Mouse (Mus musculus): Measurements from ENCODE around the gene Slc30a2.

The Slc30a2 gene

DNA sequence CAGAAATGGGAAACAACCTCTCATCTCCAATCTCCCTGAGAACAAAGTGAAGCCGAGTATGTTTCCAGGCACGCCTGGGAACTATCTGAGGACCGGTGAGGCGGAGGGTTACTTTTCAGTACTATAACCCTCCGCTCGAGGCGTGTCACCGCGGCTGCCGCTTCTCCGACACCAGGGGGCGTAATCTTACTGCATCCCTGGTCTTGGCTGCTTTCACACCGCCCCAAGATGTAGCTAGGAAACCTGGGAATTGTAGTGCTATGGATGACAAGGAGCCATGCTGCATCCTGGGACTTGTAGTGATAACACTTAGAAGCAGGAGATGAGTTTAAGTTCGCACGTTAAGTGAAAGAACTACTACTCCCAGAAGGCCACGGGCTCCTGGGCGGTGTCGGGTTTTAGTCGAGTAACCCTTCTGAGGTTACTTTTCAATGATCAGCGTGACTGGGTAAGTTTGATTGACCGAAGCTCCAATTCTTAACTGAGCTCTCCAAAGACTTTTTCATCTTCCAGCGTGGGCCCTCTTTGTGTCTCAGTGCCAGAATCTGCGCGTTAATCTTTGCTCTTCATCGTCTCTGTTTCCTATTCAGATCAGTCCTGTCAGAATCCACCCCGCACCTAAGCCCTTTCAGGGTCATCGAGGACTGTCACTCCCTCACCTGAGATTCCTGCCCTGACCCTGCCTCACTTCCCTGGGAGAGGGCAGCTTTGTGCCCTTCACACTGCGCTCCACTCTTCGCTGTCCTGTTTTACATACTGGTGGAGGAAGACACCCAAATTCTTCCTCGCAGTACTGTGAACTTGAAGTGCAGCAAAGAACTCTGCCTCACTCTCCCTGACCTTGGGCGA lies 53.2 kb downstream of the Slc30a2 start, which contains the start of gene Pafah2:
TSS of gene Pafah2 (plus strand) at position 344 of the 849 bp plus-strand sequence.
- peak; percentile 88 for DNase-seq (ENCODE audit: low read depth in 1 of 2, low spot score in 2 of 2)

DNA sequence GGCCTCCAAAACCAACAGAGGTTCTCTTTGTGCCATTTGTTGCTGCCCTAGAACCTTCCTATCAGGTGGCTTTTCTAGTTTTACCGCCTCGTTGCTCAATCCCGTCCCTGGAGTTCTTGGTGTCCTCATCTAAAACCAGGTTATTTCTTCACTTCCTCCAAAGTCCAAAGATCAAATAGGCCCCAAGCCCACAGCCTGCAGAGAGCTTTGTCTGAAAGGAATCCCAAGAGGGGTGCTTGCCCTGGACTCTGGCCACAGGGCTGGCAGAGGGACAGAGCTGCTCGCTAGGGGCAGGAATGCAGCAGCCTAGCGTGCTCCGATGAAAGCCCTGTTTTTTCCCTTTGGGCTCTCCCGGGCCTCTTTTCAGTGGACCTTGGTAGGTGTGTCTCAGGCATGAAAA lies 54.1 kb downstream of the Slc30a2 start:
- no peak for DNase-seq (ENCODE audit: low read depth in 1 of 2, low spot score in 2 of 2)

DNA sequence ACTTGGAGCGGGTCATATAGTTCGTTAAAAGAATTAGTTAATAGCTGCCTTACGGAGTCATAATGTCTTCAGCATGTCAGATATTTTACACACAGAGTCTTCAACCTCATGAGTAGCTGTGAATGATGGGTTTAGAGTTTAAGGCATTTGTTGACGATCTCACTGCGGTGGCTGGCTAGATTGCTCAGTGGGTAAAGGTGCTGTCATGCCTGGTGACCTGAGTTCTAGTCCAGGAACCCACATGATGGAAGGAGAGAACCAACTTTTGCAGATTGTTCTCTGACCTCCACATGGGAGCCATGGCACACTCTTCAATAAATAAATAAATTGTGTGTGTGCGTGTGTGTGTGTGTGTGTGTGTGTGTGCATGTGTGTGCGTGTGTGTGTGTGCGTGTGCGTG lies 54.8 kb downstream of the Slc30a2 start:
- DNase-seq (ENCODE audit: low read depth in 1 of 2, low spot score in 2 of 2) = no peak

GRCm38 (mm10) chr4:134400206-134400605 lies 57.2 kb downstream of the Slc30a2 start:
- DNase-seq (ENCODE audit: low read depth in 1 of 2, low spot score in 2 of 2) = no peak

DNA sequence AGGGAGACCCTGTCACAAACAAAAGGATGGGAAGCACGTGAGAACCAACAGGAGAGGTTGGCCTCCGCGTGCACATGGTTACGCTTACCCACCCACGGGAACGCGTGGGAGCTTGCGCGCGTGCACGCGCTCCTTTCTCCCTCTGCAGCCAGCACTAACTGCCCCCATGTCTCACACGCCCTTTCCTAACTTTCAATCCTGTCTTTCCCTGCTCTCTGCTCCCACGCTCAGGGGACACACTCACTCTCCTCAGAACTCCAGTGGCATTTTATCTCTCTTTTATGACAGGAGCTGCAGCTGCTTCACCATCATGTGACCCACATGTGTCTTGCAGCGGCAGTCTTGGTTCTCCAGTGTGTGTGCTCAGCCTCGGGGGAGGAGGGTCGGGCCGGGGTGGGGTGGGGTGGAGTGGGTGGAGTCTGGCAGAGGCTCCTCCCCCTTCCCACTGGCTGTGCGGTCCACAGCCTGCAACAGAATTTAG lies 58.2 kb downstream of the Slc30a2 start:
- DNase-seq (ENCODE audit: low read depth in 1 of 2, low spot score in 2 of 2) = no peak

DNA sequence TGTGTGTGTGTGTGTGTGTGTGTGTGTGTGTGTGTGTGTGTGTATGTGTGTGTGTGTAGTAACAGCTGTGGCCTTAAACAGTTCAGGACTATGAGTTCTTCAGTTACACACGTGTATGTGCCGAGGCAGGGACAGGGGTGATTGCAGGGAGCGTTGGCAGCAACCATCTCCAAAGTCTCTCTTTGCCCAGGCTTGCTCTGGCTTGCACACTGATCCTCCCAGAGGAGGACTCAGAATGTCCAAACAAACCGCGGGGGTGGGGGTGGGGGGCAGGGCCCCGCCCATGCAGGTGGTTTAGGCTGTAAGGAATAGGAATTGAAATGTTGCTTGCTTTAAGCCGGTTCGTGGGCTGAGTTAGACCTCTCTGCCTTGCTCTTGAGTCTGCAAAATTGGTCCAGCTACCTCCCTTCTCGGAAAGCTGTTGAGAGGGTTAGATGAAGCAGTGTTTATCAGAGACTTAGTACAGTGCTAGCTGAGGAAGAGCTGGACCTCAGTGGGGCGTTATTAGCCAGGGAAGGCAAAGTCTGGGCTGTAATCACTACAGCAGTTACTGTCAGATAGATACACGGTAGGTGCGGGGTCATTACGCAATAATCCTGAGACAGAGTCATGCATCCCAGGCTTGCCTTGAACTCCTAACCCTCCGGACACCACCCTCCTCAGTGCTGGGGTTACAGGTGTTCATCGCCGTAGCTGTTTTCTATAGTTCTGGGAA lies 59.0 kb downstream of the Slc30a2 start:
- DNase-seq (ENCODE audit: low read depth in 1 of 2, low spot score in 2 of 2) = no peak

DNA sequence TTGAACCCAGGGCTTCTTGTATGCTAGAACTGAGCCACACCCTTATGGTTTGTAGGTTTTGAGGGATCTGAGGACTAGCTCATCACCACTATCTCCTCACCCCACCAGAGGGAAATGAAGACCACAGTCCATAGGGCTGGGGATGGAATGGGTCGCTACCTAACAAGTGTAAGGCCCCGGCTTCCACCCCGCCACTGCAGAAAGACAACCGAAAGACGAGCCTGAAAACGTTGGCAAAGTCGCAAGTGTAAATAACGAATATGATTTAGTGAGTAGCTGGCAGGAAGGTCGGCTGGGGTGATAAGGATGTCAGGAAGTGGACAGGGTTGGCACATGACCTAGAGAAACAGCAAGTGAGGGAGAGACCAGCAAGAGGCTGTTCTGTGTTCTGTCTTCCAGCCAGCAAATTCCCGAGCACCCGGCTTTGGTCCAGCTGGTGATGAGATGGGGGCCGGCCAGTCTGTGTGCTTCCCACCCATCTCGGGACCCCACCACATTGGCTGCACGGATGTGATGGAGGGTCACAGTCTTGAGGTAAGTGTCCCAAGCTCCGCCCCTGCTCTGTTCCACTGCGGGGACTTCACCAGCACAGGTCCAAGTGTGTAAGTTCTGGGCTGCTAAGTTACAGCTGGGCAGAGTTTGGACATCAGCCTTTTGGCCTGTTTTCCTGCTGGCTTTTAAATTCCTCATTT lies 59.7 kb downstream of the Slc30a2 start:
- DNase-seq (ENCODE audit: low read depth in 1 of 2, low spot score in 2 of 2) = no peak

DNA sequence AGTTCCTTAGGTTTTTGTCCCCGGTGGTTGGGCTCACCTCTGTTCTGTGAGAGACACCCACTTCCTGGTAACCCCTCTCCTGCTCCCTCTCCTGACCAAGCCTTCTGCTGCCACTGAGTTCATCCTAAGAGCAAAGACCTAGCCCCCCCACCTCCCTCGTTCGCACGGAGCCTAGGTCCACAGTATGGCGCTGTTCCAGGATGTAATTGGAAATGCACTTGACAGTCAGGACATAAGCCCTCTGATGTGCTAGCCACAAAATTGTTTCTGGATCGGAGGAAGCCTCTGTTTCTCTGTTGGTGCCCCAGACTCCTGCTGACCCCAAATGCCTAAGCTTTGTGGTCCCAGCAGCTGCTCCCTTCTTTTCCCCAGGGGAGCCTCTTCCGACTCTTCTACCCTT lies 60.7 kb downstream of the Slc30a2 start:
- DNase-seq (ENCODE audit: low read depth in 1 of 2, low spot score in 2 of 2) = no peak

All from monocyte, adult 2 months (primary cell).